Mouse (Mus musculus): ENCODE data around the gene Emc9. TPM values are rescaled to one million over a fixed set of nuclear protein-coding genes. Genes with fewer than 3 reads are reported as not detected.
A peak's percentile ranks its signal among the peaks of the same experiment; 100 is the strongest.

The Emc9 gene
- polyA plus RNA-seq, 1 experiment from 2014 or later: 7.9 TPM

DNA sequence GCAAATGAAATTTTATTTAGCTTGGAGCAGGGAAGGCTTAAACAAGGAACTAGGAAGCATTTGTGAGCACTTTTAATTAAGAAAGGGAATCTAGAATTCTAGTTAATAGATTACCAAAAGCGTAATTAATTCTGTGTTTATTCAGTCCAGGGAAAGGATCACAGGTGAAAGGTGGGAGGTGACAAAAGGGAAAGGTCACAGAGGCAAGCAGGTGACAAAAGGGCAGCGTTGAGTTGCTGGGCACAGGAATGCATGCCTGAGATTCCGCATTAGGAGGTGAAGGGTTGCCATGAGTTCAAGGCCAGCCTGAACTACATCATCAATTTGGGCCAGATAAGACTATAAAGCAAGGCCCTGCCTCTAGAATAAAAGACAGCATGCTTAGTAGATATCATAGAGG, 17.6 kb downstream of the Emc9 start:
- DNase-seq (ENCODE audit: low spot score): no peak
- WGBS: 90% methylated on average over 3 of the region's 3 CpGs
- H3K9me3 ChIP-seq (replicated peaks): no peaks in the 10 kb centered on the region
- H3K36me3 ChIP-seq: peaks cover 70% of the 10 kb centered on the region
- no peaks in the 10 kb centered on the region for H3K4me1 ChIP-seq
- no peak overlapping the region for H3K4me3 ChIP-seq
- no peaks in the 10 kb centered on the region for H3K27me3 ChIP-seq (ENCODE audit: low read depth, poor library complexity, severe bottlenecking)
- H3K27ac ChIP-seq (replicated peaks): no peak overlapping the region

DNA sequence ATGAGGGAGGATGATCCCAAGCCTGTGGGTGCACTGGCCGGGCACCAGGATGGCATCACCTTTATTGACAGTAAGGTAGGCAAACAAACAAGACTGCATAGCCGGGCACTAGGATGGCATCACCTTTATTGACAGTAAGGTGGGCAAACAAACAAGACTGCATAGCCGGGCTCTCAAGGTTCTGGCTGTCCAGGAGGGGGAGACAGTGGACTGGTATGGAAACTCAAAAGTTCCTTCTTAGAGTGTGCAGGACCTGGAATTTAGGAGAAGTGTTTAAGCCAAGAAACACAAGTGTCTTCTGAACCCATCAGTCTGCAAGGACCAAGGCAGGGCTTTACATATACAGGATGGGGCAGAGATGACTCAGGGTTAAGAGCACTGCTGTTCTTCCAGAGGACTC, 19.4 kb downstream of the Emc9 start:
- Histone ChIP-seq H3K36me3 (peaks cover 70% of the 10 kb centered on the region), H3K27ac (replicated peaks) (no peak overlapping the region), H3K4me1 (peaks cover 13% of the 10 kb centered on the region), H3K4me3 (no peak overlapping the region), H3K9me3 (replicated peaks) (no peaks in the 10 kb centered on the region), H3K27me3 (ENCODE audit: low read depth, poor library complexity, severe bottlenecking) (no peaks in the 10 kb centered on the region)
- WGBS: 80% methylated on average over 3 of the region's 3 CpGs
- no peak for DNase-seq (ENCODE audit: low spot score)

GRCm38 (mm10) chr14:55563249-55563648, 21.9 kb downstream of the Emc9 start:
- H3K4me1 ChIP-seq: peaks cover 20% of the 10 kb centered on the region
- DNase-seq (ENCODE audit: low spot score): no peak
- no peak overlapping the region for H3K4me3 ChIP-seq
- H3K27ac ChIP-seq (replicated peaks): no peak overlapping the region
- peaks cover 51% of the 10 kb centered on the region for H3K36me3 ChIP-seq
- no peaks in the 10 kb centered on the region for H3K27me3 ChIP-seq (ENCODE audit: low read depth, poor library complexity, severe bottlenecking)
- 93% methylated on average over 11 of the region's 11 CpGs for WGBS
- no peaks in the 10 kb centered on the region for H3K9me3 ChIP-seq (replicated peaks)

GRCm38 (mm10) chr14:55561860-55562259, 23.2 kb downstream of the Emc9 start:
- Histone ChIP-seq H3K36me3 (peaks cover 37% of the 10 kb centered on the region), H3K4me3 (0 out of 2 replicates have a peak overlapping the region, but pooled peaks have one; percentile 73), H3K27me3 (ENCODE audit: low read depth, poor library complexity, severe bottlenecking) (no peaks in the 10 kb centered on the region), H3K9me3 (replicated peaks) (no peaks in the 10 kb centered on the region), H3K4me1 (peaks cover 20% of the 10 kb centered on the region), H3K27ac (replicated peaks) (no peak overlapping the region)
- no peak for DNase-seq (ENCODE audit: low spot score)
- WGBS: 87% methylated on average over 10 of the region's 10 CpGs

DNA sequence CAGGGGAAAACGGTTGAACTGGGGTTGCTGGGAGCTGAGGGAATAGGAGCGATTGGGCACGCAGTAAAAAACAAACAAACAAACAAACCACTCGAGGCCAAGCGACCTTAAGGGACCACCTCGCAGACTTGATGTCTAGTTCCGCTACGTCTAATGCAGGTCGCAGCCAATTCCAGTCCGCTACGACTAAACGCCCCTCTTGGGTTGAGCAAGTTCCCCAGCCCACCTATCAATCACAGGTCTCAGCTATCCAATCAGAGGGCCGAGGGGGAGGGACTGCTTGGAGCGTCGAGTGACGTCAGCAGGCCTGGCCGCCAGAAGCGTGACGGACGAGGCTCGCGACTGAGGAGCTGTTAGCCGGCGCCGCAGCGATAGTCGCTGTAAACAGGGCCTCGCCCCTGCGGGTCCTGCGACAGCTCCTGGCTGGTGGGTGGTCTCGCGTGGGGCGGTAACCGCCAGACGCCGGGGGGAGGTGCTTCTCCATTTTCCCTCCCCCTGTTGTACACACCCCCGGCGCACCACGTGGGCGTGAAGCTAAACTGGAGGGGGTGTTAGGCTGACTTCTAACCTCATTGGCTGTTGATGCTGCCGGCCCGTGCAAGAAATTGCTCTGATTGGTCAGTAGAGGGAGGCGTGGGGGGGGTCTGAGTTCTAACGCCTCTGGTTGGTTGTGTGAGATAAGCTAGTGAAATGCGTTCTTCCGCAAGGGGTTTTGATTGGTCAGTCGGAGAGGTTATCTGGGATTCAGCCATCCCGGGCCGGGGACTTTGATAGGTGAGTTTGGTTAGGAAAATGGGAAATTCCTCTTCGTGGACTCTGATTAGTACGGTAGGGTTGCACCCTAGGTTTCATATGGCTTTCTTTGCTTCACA, 24.7 kb downstream of the Emc9 start, which contains the start of gene A730061H03Rik:
TSS of gene A730061H03Rik (minus strand) at position 205 of the 872 bp plus-strand sequence.
- Histone ChIP-seq H3K9me3 (replicated peaks) (no peaks in the 10 kb centered on the region), H3K27me3 (ENCODE audit: low read depth, poor library complexity, severe bottlenecking) (no peaks in the 10 kb centered on the region), H3K4me3 (peak within 1 kb of the TSS; percentile 73), H3K36me3 (peaks cover 23% of the 10 kb centered on the region), H3K27ac (replicated peaks) (peak within 1 kb of the TSS; percentile 94), H3K4me1 (peaks cover 20% of the 10 kb centered on the region)
- under 1% methylated on average over 51 of the region's 51 CpGs for WGBS
- DNase-seq (ENCODE audit: low spot score): peak; percentile 98

DNA sequence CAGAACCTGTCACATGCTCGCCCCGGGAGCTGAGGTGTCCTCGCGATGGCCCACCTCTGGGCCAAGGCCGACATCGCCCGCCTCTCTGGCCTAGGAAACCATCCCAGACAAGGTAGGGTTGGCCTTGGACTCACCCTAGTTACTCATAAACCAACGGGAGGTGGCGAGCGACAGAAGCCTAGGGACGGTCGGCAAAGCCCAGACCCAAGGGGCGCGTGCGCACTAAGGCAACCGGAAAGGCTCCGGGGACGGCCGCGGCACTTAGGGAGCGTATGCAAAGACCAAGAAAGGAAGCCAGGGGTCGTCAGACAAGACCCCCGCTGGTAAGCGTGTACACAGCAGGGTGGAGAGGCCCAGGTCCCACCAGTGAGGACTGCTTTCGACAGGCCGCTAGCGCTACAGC, 25.3 kb downstream of the Emc9 start, which contains the start of gene Dcaf11:
TSS of gene Dcaf11 (plus strand) at position 208 of the 403 bp plus-strand sequence.
- WGBS: under 1% methylated on average over 27 of the region's 27 CpGs

DNA sequence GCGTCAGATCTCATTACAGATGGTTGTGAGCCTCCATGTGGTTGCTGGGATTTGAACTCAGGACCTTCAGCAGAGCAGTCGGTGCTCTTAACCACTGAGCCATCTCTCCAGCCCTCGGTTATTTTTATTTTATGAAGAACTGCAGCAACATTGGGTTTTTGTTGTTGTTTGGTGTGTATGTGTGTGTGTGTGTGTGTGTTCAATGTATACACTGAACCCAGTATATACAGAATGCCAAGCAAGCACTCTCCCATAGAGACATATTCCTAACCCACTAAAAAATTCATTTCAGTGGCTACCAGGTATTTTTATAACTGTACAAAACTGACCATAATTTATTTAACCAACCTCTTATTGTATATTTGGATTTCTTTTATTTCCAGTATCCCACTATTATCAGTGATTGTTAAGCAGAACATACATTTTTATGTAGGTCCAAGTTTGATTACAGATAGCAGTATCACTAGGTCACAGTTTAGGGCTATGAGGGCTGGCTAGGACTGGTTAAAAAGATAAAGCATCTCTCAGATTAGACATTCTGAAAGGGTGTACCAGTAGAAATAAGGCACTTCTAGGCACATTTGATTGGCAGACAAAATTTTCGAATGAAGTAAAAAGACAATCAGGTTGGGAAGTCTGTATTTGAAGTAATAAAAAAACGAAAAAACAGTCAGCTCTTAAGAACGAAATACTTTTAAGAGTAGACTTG, 26.2 kb downstream of the Emc9 start:
- 60% methylated on average over 6 of the region's 6 CpGs for WGBS

More for the DNA sequence above, 25.3 kb downstream of the Emc9 start, which contains the start of gene Dcaf11:
- peaks cover 20% of the 10 kb centered on the region for H3K4me1 ChIP-seq
- peak within 1 kb of the TSS; percentile 94 for H3K27ac ChIP-seq (replicated peaks)
- H3K4me3 ChIP-seq: peak within 1 kb of the TSS; percentile 73
- DNase-seq (ENCODE audit: low spot score): peak; percentile 93
- no peaks in the 10 kb centered on the region for H3K9me3 ChIP-seq (replicated peaks)
- H3K27me3 ChIP-seq (ENCODE audit: low read depth, poor library complexity, severe bottlenecking): no peaks in the 10 kb centered on the region
- peaks cover 17% of the 10 kb centered on the region for H3K36me3 ChIP-seq

GRCm38 (mm10) chr14:55557587-55557986, 27.5 kb downstream of the Emc9 start:
- Histone ChIP-seq H3K4me3 (no peak overlapping the region), H3K4me1 (peaks cover 20% of the 10 kb centered on the region), H3K36me3 (no peaks in the 10 kb centered on the region), H3K9me3 (replicated peaks) (no peaks in the 10 kb centered on the region), H3K27me3 (ENCODE audit: low read depth, poor library complexity, severe bottlenecking) (no peaks in the 10 kb centered on the region), H3K27ac (replicated peaks) (no peak overlapping the region)
- DNase-seq (ENCODE audit: low spot score): no peak
- 92% methylated on average over 3 of the region's 3 CpGs for WGBS

More for the DNA sequence above, 26.2 kb downstream of the Emc9 start:
- Histone ChIP-seq H3K36me3 (peaks cover 8% of the 10 kb centered on the region), H3K27me3 (ENCODE audit: low read depth, poor library complexity, severe bottlenecking) (no peaks in the 10 kb centered on the region), H3K27ac (replicated peaks) (peak overlapping the region; percentile 94; the same call in 1 of the 2 replicates), H3K4me3 (peak overlapping the region; percentile 73), H3K9me3 (replicated peaks) (no peaks in the 10 kb centered on the region), H3K4me1 (peaks cover 20% of the 10 kb centered on the region)
- no peak for DNase-seq (ENCODE audit: low spot score)

DNA sequence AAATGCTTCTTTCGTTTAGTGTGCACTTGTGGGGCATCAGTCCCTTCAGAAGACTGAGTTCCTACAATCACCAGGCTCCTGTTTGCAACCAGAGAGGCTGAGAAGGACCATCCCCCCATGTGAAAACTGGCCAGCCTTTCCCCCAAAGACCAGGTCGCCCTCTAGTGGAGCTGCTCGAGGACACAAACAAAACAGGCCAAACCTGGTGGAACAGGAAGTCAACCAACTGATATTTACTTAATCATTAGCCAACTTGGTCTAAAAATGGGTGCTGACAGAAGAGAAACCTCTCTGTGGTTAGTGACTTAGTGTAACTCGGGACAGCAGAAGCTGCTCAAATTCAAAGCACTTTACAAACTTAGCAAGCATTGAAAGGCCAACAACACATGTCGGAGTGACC, 28.1 kb downstream of the Emc9 start:
- 33% methylated on average over 5 of the region's 5 CpGs for WGBS
- H3K27ac ChIP-seq (replicated peaks): no peak overlapping the region
- H3K27me3 ChIP-seq (ENCODE audit: low read depth, poor library complexity, severe bottlenecking): no peaks in the 10 kb centered on the region
- H3K4me3 ChIP-seq: no peak overlapping the region
- no peaks in the 10 kb centered on the region for H3K36me3 ChIP-seq
- H3K9me3 ChIP-seq (replicated peaks): no peaks in the 10 kb centered on the region
- DNase-seq (ENCODE audit: low spot score): peak; percentile 62
- H3K4me1 ChIP-seq: peaks cover 19% of the 10 kb centered on the region

DNA sequence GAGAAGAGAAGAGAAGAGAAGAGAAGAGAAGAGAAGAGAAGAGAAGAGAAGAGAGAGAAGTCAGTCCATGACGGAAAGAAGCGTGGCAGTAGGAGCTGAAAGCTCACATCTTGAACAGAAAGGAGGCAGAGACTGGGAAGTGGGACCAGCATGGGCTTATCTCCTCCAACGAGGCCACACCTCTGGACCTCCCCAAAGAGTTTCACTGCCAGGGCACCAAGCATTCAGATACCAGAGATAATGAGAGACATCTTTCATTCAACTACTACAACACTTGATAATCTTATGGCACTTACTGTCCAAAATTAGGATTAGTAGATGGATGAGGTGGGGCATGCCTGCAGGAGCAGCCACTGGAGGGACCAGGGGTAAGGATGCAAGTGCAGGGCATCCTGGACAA, 29.3 kb downstream of the Emc9 start:
- H3K36me3 ChIP-seq: no peaks in the 10 kb centered on the region
- 79% methylated on average over 3 of the region's 3 CpGs for WGBS

GRCm38 (mm10) chr14:55554635-55555034, 30.5 kb downstream of the Emc9 start:
- peaks cover 9% of the 10 kb centered on the region for H3K4me1 ChIP-seq
- no peaks in the 10 kb centered on the region for H3K9me3 ChIP-seq (replicated peaks)
- no peak overlapping the region for H3K4me3 ChIP-seq
- no peaks in the 10 kb centered on the region for H3K27me3 ChIP-seq (ENCODE audit: low read depth, poor library complexity, severe bottlenecking)
- no peaks in the 10 kb centered on the region for H3K36me3 ChIP-seq
- no peak overlapping the region for H3K27ac ChIP-seq (replicated peaks)
- no peak for DNase-seq (ENCODE audit: low spot score)

More for the DNA sequence above, 29.3 kb downstream of the Emc9 start:
- Histone ChIP-seq H3K27me3 (ENCODE audit: low read depth, poor library complexity, severe bottlenecking) (no peaks in the 10 kb centered on the region), H3K4me3 (no peak overlapping the region), H3K4me1 (peaks cover 9% of the 10 kb centered on the region), H3K9me3 (replicated peaks) (no peaks in the 10 kb centered on the region), H3K27ac (replicated peaks) (no peak overlapping the region)
- no peak for DNase-seq (ENCODE audit: low spot score)

DNA sequence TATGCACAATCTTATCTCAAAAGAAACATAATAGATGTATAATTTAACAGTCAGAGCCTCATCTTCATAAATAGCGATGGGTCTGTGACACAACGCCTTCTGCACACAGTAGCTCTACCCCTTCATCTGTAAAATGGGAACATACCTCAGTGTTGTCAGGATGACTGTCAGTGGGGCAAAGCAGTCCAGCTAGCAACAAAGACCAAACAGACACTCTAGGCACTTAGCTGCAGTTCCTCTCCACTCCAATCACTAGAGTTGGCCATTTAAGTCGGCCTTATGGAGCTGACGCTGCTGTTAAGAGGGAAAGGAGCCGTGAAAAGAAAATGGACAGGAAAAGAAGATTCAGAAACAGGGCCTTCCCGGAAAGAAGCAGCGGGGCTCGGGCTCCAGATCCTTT, 33.3 kb downstream of the Emc9 start:
- WGBS: 90% methylated on average over 8 of the region's 8 CpGs
- DNase-seq (ENCODE audit: low spot score): no peak
- Histone ChIP-seq H3K27me3 (ENCODE audit: low read depth, poor library complexity, severe bottlenecking) (no peaks in the 10 kb centered on the region), H3K36me3 (peaks cover 19% of the 10 kb centered on the region), H3K27ac (replicated peaks) (no peak overlapping the region), H3K4me3 (no peak overlapping the region), H3K4me1 (peaks cover 2% of the 10 kb centered on the region; the same call in 1 of the 2 replicates), H3K9me3 (replicated peaks) (no peaks in the 10 kb centered on the region)
